Mouse (Mus musculus) G1E (cell line): Measurements from ENCODE around the gene Kcnip3.

Experiments used
- CTCF ChIP-seq: IDR thresholded peaks from 2 replicates; pipeline ENCODE4 v1.5.1; 2012; ENCODE audit warnings: low read depth, low read length, inconsistent platforms, mixed read lengths
- GATA1 ChIP-seq: IDR thresholded peaks from 2 replicates; pipeline ENCODE4 v1.6.1; 2012; ENCODE audit warnings: borderline replicate concordance, low read length, inconsistent platforms, mixed read lengths
- POLR2AphosphoS5 ChIP-seq: IDR thresholded peaks from 2 replicates; pipeline ENCODE4 v1.6.1; 2012; ENCODE audit warnings: low read depth, low read length, inconsistent platforms; ENCODE audit not compliant: insufficient replicate concordance
- TAL1 ChIP-seq: conservative IDR thresholded peaks from 2 replicates; pipeline ENCODE4 v1.6.1; 2012; ENCODE audit warnings: low read depth, low read length, inconsistent platforms, mixed read lengths

- no peak for TF ChIP-seq CTCF
- no peak for TF ChIP-seq GATA1
- no peak for TF ChIP-seq POLR2AphosphoS5
- no peak for TF ChIP-seq TAL1
Measured at GRCm38 (mm10) chr2:127541185-127541584, 19.3 kb upstream of the Kcnip3 start, which contains the start of gene Prom2.
